Mouse (Mus musculus) heart, embryonic 15.5 days (tissue): ENCODE measurements at regions not wholly inside any gene's neighbourhood (a gene's known extent, or its start where the extent isn't known, plus 50 kb on each side); places are given as distances from the start of the nearest gene placed in this dataset.

ENCODE experiments used
- ATAC-seq: fragments of 200-750 bp; cut with Nextera tagmentation; replicated peaks from 2 replicates; pipeline ENCODE4 v1.8.0; 2017; ENCODE audit warnings: low read depth, moderate TSS enrichment; ENCODE audit not compliant: insufficient number of reproducible peaks, insufficient read depth, low FRiP score
- H3K27ac ChIP-seq: fragments of 300-500 bp; sonication (generic); 2 replicates; pipeline ENCODE4 v1.5.1; 2015; ENCODE audit warnings: mild to moderate bottlenecking, inconsistent platforms
- H3K27me3 ChIP-seq: fragments of 300-500 bp; sonication (generic); 2 replicates; pipeline ENCODE4 v1.6.1; 2015; ENCODE audit warnings: inconsistent platforms
- H3K36me3 ChIP-seq: fragments of 300-500 bp; sonication (generic); 2 replicates; pipeline ENCODE4 v1.6.1; 2015; ENCODE audit warnings: mild to moderate bottlenecking, inconsistent platforms
- H3K4me1 ChIP-seq: fragments of 300-500 bp; sonication (generic); replicated peaks from 2 replicates; pipeline ENCODE4 v1.6.1; 2015; ENCODE audit warnings: inconsistent platforms
- H3K4me2 ChIP-seq: fragments of 300-500 bp; sonication (generic); 2 replicates; pipeline ENCODE4 v1.6.1; 2015; ENCODE audit warnings: inconsistent platforms, mild to moderate bottlenecking, moderate library complexity
- H3K4me3 ChIP-seq: fragments of 300-500 bp; sonication (generic); 2 replicates; pipeline ENCODE4 v1.5.1; 2015; ENCODE audit warnings: mild to moderate bottlenecking, inconsistent platforms
- H3K9ac ChIP-seq: fragments of 300-500 bp; sonication (generic); 2 replicates; pipeline ENCODE4 v1.6.1; 2015; ENCODE audit warnings: mild to moderate bottlenecking, inconsistent platforms
- H3K9me3 ChIP-seq: fragments of 300-500 bp; sonication (generic); replicated peaks from 2 replicates; pipeline ENCODE4 v1.6.1; 2016; ENCODE audit warnings: inconsistent platforms
- WGBS: fragments of 180-500 bp; shearing (Covaris S2); methylation state at CpG from one replicate; pipeline ENCODE4 v1.1.7; 2015; ENCODE audit warnings: mixed read lengths; 5-methylcytosine and 5-hydroxymethylcytosine counted together

- ATAC-seq: no peak
These were observed 452.0 kb downstream of the Wdr11 start for GRCm38 (mm10) chr7:130043397-130044234.

GRCm38 (mm10) chr7:130044235-130044553 is 452.5 kb downstream of the Wdr11 start:
- H3K4me2 ChIP-seq: no peak overlapping the region
- no peak overlapping the region for H3K9ac ChIP-seq
- H3K36me3 ChIP-seq: no peaks in the 10 kb centered on the region
- H3K4me1 ChIP-seq: peaks cover 13% of the 10 kb centered on the region
- 36% methylated on average over 6 of the region's 6 CpGs for WGBS
- no peaks in the 10 kb centered on the region for H3K9me3 ChIP-seq
- no peak for ATAC-seq
- no peak overlapping the region for H3K27ac ChIP-seq
- no peaks in the 10 kb centered on the region for H3K27me3 ChIP-seq
- no peak overlapping the region for H3K4me3 ChIP-seq

More at GRCm38 (mm10) chr7:130043397-130044234, 452.0 kb downstream of the Wdr11 start:
- no peak overlapping the region for H3K27ac ChIP-seq
- H3K4me2 ChIP-seq: peak overlapping the region; percentile 4; the same call in 1 of the 2 replicates
- H3K9me3 ChIP-seq: no peaks in the 10 kb centered on the region
- no peak overlapping the region for H3K9ac ChIP-seq
- peaks cover 13% of the 10 kb centered on the region for H3K4me1 ChIP-seq
- 42% methylated on average over 21 of the region's 21 CpGs for WGBS
- no peak overlapping the region for H3K4me3 ChIP-seq
- H3K27me3 ChIP-seq: no peaks in the 10 kb centered on the region
- no peaks in the 10 kb centered on the region for H3K36me3 ChIP-seq

GRCm38 (mm10) chr7:130044581-130044980 is 452.9 kb downstream of the Wdr11 start:
- H3K9ac ChIP-seq: no peak overlapping the region
- no peaks in the 10 kb centered on the region for H3K27me3 ChIP-seq
- ATAC-seq: no peak
- H3K36me3 ChIP-seq: no peaks in the 10 kb centered on the region
- no peaks in the 10 kb centered on the region for H3K9me3 ChIP-seq
- H3K4me2 ChIP-seq: no peak overlapping the region
- no peak overlapping the region for H3K27ac ChIP-seq
- WGBS: 67% methylated on average over 6 of the region's 6 CpGs
- peaks cover 13% of the 10 kb centered on the region for H3K4me1 ChIP-seq
- H3K4me3 ChIP-seq: no peak overlapping the region

- H3K4me2 ChIP-seq: no peak overlapping the region
- H3K27me3 ChIP-seq: no peaks in the 10 kb centered on the region
- 61% methylated on average over 2 of the region's 2 CpGs for WGBS
- H3K9me3 ChIP-seq: no peaks in the 10 kb centered on the region
- H3K4me3 ChIP-seq: no peak overlapping the region
- H3K9ac ChIP-seq: no peak overlapping the region
- H3K27ac ChIP-seq: no peak overlapping the region
- no peaks in the 10 kb centered on the region for H3K36me3 ChIP-seq
- no peak for ATAC-seq
- peaks cover 13% of the 10 kb centered on the region for H3K4me1 ChIP-seq
These were observed 454.4 kb downstream of the Wdr11 start for GRCm38 (mm10) chr7:130046086-130046485.

GRCm38 (mm10) chr7:130047293-130048034 is 455.8 kb downstream of the Wdr11 start:
- no peak overlapping the region for H3K9ac ChIP-seq
- ATAC-seq: no peak
- H3K4me3 ChIP-seq: no peak overlapping the region
- peaks cover 11% of the 10 kb centered on the region for H3K4me1 ChIP-seq
- H3K27me3 ChIP-seq: no peaks in the 10 kb centered on the region
- WGBS: 78% methylated on average over 11 of the region's 11 CpGs
- no peak overlapping the region for H3K4me2 ChIP-seq
- no peaks in the 10 kb centered on the region for H3K36me3 ChIP-seq
- no peak overlapping the region for H3K27ac ChIP-seq
- no peaks in the 10 kb centered on the region for H3K9me3 ChIP-seq

GRCm38 (mm10) chr7:130048106-130048772 is 456.6 kb downstream of the Wdr11 start:
- Histone ChIP-seq H3K4me2 (no peak overlapping the region), H3K27me3 (no peaks in the 10 kb centered on the region), H3K4me3 (no peak overlapping the region), H3K36me3 (no peaks in the 10 kb centered on the region), H3K9ac (no peak overlapping the region), H3K9me3 (no peaks in the 10 kb centered on the region), H3K4me1 (peaks cover 10% of the 10 kb centered on the region), H3K27ac (no peak overlapping the region)
- ATAC-seq: no peak
- WGBS: 73% methylated on average over 6 of the region's 6 CpGs

GRCm38 (mm10) chr7:130049461-130049860 is 457.8 kb downstream of the Wdr11 start:
- H3K4me1 ChIP-seq: no peaks in the 10 kb centered on the region
- WGBS: 74% methylated on average over 2 of the region's 2 CpGs
- H3K9ac ChIP-seq: no peak overlapping the region
- no peak overlapping the region for H3K4me3 ChIP-seq
- H3K27me3 ChIP-seq: no peaks in the 10 kb centered on the region
- H3K27ac ChIP-seq: no peak overlapping the region
- H3K9me3 ChIP-seq: no peaks in the 10 kb centered on the region
- no peak for ATAC-seq
- no peaks in the 10 kb centered on the region for H3K36me3 ChIP-seq
- H3K4me2 ChIP-seq: no peak overlapping the region

- H3K36me3 ChIP-seq: no peaks in the 10 kb centered on the region
- ATAC-seq: no peak
- WGBS: 21% methylated on average over 2 of the region's 2 CpGs
These were observed 458.5 kb downstream of the Wdr11 start for GRCm38 (mm10) chr7:130050120-130050519.

GRCm38 (mm10) chr7:130052376-130052775 is 460.7 kb downstream of the Wdr11 start:
- Histone ChIP-seq H3K36me3 (no peaks in the 10 kb centered on the region), H3K4me2 (no peak overlapping the region), H3K9ac (no peak overlapping the region), H3K27ac (no peak overlapping the region), H3K4me1 (no peaks in the 10 kb centered on the region), H3K4me3 (no peak overlapping the region), H3K27me3 (no peaks in the 10 kb centered on the region), H3K9me3 (no peaks in the 10 kb centered on the region)
- ATAC-seq: no peak
- WGBS: 87% methylated on average over 5 of the region's 5 CpGs

More at GRCm38 (mm10) chr7:130050120-130050519, 458.5 kb downstream of the Wdr11 start:
- Histone ChIP-seq H3K27me3 (no peaks in the 10 kb centered on the region), H3K27ac (no peak overlapping the region), H3K9ac (no peak overlapping the region), H3K9me3 (no peaks in the 10 kb centered on the region), H3K4me3 (no peak overlapping the region), H3K4me2 (no peak overlapping the region), H3K4me1 (no peaks in the 10 kb centered on the region)

GRCm38 (mm10) chr7:130057708-130058107 is 462.5 kb downstream of the Ate1 start:
- H3K27ac ChIP-seq: no peak overlapping the region
- H3K4me1 ChIP-seq: no peaks in the 10 kb centered on the region
- H3K36me3 ChIP-seq: no peaks in the 10 kb centered on the region
- no peaks in the 10 kb centered on the region for H3K27me3 ChIP-seq
- H3K4me3 ChIP-seq: no peak overlapping the region
- no peak overlapping the region for H3K4me2 ChIP-seq
- no peaks in the 10 kb centered on the region for H3K9me3 ChIP-seq
- WGBS: 52% methylated on average over 6 of the region's 6 CpGs
- ATAC-seq: no peak
- no peak overlapping the region for H3K9ac ChIP-seq

GRCm38 (mm10) chr7:130058267-130058666 is 461.9 kb downstream of the Ate1 start:
- Histone ChIP-seq H3K4me2 (no peak overlapping the region), H3K9ac (no peak overlapping the region), H3K9me3 (no peaks in the 10 kb centered on the region), H3K27ac (no peak overlapping the region), H3K36me3 (no peaks in the 10 kb centered on the region), H3K27me3 (no peaks in the 10 kb centered on the region), H3K4me3 (no peak overlapping the region), H3K4me1 (no peaks in the 10 kb centered on the region)
- 79% methylated on average over 12 of the region's 12 CpGs for WGBS
- no peak for ATAC-seq
